Mouse (Mus musculus) naive thymus-derived CD4-positive, alpha-beta T cell, adult 2 months (primary cell): ENCODE results near the gene Mus81.

Source experiments
- DNase-seq: peaks from one replicate; pipeline ENCODE4 v3.0.0-alpha.2; 2011; ENCODE audit warnings: low read depth

Mus81 gene

GRCm38 (mm10) chr19:5471846-5472245, 16.4 kb downstream of the Mus81 start:
- DNase-seq: no peak

- peak; percentile 63 for DNase-seq
Observed at GRCm38 (mm10) chr19:5468374-5468773, 19.8 kb downstream of the Mus81 start, which contains the start of gene Ctsw. TSS of gene Ctsw (minus strand) at chr19:5468507.

GRCm38 (mm10) chr19:5466916-5467500, 21.2 kb downstream of the Mus81 start:
- no peak for DNase-seq

- DNase-seq: no peak
Observed at GRCm38 (mm10) chr19:5465037-5465436, 23.2 kb downstream of the Mus81 start.

DNA sequence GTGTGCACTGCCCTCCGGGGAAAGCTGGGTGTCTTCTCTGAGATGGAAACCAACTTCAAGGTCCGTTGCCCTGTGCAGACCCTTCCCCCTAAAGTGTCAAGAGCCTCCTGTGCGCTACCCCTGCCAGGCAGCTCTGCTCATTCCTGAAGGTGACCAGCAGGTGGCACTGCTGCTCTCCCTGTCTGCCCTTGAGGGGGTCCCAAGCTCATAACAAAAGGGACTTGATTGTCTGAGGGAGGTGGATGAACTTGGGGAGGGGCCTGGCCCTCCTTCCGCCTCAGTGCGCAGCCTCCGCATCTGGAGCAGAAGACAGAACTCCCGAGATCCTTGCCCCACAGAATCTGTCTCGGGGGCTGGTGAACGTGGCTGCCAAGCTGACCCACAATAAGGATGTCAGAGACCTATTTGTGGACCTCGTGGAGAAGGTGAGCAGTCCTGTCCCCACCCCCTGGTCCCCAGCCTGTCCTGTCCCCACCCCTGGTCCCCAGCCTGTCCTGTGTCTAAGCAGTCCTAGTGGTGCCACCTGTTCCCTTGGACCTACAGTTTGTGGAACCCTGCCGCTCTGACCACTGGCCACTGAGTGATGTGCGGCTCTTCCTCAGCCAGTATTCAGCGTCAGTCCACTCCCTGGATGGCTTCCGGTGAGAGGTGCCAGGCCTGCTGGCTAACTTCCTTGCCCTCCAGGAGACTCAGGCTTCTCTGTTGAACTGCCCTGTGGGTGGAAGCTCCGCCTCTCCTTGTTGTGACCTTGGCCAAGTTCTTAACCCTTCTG, 24.2 kb downstream of the Mus81 start:
- peak; percentile 73 for DNase-seq

- no peak for DNase-seq
Observed at GRCm38 (mm10) chr19:5463212-5463611, 25.0 kb downstream of the Mus81 start.

DNA sequence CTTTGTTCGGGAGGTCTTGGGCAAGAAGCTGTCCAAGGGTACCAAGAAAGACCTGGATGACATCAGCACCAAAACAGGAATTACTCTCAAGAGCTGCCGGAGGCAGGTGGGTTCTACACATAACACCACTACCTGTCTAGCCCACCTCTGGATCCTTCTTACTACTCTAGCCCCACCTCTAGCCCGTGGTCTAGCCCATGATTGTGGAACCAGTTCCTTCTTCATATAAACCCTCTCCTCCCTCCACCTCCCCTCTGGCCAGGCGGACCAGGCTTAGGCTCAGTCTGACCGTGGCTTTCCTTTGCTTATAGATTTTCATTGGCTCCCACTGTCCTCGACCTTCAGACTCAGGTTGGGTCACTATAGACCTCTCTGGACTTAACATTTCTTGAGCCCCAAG, 26.8 kb downstream of the Mus81 start:
- DNase-seq: no peak

DNA sequence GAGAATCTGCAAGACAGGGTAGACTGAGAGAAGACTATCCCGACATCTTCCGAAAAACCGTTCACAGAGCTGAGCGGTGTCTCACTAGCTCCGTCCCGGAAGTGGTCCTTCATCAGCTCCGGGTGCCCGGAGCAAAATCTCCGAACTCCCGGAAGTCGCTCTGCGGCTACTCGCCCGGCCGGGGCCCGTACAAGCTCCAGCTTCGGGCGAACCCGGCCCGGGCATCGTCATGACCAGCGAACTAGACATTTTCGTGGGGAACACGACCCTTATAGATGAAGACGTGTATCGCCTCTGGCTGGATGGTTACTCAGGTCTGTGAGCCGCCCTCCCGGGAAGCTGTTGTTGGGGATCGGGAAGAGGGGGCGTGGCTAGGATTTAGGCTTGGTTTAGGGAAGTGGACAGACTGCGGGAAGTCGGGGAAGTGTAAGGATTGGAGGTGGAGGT, 27.7 kb downstream of the Mus81 start, which contains the start of gene Fibp:
Gene Fibp, plus strand, starts transcription at position 151 of the 447 bp plus-strand sequence.
- peak; percentile 88 for DNase-seq

DNA sequence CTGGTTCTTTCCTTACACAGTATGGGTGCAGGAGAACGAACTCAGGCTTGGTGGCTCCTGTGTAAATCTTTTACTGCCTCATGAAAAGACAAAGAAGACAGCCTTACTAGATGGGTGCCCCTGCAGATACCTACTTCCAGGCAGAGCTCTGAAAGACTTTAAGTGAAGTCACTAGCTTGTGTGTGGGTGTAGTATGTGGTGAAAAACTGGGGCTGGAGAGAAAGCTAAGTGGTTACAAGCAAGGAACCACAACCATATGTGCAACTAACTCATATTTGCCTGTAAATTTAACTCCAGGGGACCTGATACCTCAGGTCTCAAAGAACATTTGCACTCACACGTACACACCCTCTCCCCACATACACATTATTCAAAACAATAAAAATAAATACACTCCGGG, 28.3 kb downstream of the Mus81 start:
- no peak for DNase-seq

GRCm38 (mm10) chr19:5459019-5459418, 29.2 kb downstream of the Mus81 start:
- no peak for DNase-seq

- no peak for DNase-seq
Observed at GRCm38 (mm10) chr19:5457746-5458442, 30.3 kb downstream of the Mus81 start, which contains the start of gene Ccdc85b. TSS of gene Ccdc85b (minus strand) at chr19:5457894.

GRCm38 (mm10) chr19:5456922-5457745, 31.1 kb downstream of the Mus81 start:
- peak; percentile 94 for DNase-seq

DNA sequence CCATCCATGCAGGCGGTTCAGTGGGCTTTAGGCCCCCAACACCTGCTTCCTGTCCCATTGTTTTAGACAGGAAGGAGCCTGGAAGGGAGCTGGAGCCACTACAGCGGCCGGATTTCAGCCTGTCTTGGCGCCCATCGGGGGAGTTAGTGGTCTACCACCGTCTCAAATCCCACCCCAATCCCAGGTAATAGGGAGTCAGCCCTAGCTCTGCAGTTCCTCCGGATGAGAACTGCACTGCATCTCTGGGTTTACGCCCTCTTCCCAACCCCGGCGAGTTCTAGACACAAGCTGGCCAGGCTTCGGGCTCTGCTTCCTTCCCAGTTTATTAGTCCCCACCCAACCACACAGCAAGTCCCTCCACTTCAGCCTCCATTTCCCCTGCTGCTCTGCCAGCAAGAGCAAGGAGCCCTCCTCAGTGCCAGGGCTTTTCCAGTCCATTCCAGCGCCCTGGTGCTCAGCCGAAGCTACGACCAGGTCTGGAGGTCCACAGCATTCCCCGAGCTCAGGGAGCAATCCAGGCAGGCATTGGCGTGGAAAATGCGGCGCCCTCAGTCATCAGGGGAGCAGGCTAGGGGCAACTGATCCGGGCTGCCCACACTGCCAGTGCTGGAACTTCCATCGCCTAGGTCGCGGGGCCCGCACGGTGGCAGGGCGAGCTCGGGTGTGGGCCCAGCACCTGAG, 31.8 kb downstream of the Mus81 start:
- no peak for DNase-seq

GRCm38 (mm10) chr19:5455568-5455967, 32.6 kb downstream of the Mus81 start:
- no peak for DNase-seq

DNA sequence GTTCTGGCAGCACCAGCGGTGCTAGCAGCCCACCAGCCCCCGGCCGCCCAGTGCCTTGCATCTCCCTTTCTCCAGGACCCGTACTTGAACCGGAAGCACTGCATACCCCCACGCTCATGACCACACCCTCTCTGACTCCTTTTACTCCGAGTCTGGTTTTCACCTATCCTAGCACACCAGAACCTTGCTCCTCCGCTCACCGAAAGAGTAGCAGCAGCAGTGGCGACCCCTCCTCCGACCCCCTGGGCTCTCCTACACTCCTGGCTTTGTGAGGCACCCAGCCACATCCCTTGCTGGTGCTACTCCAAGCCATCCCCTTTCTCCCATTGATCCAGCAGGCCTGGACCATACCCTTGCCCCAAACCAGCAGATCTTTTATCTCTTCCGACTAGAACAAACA, 33.2 kb downstream of the Mus81 start:
- no peak for DNase-seq

DNA sequence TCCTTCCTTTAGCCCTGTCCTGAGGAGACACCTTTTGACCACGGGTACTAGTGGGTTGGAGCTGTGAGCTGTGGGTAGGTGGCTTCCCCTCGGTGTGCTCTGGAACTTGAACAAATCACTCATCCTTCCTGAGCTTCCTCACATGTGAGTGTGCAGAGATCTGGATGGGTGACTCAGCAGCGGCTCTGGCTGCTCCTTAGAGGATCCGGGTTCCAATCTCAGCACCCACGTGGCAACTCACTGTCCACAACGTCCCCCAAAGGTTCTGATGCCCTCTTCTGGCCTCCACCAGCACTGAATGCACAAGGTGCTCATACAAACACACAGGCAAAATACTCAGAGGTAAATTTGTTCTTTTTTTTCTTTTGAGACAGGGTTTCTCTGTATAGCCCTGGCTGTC, 36.4 kb downstream of the Mus81 start:
- DNase-seq: no peak

GRCm38 (mm10) chr19:5449673-5450072, 38.5 kb downstream of the Mus81 start:
- DNase-seq: no peak

- DNase-seq: peak; percentile 47
Observed at GRCm38 (mm10) chr19:5448354-5449150, 39.6 kb downstream of the Mus81 start.

DNA sequence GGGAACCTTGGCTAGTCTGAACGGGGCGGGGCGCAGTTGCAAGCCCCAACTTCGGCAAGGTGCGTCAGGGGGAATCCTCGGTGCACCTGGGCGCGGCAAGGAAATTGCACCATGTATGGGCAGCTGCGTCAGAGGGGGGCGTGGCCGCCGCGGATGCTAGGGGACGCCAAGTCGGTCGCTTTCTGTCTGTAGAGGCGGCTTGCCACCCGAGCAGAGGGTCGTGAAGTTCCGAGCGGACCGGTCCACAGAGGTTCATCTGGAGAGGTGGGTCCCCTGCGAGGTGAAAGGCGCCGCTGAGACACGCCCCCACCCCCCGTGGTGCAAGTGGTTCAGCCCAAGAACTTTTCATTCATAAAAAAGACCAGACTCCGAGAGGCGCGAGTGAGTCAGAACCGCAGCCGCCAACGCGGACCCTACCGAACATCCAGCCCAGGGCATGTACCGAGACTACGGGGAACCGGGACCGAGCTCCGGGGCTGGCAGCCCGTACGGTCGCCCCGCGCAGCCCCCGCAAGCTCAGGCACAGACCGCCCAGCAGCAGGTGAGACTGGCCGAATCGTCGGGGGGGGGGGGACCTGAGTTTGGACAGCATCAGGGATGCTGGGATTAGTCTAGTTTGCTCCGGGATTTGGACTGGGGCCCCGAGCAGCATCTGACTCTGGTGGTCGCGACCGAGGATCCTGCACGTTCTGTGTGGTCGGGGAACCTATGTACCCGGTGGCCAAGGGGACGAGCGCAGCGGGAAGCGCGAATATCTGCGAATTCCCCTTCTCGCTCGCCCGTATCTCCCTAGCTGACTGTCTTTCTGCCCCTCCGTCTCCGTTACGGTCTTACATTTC, 40.5 kb downstream of the Mus81 start, which contains the start of gene Fosl1:
Gene Fosl1, plus strand, starts transcription at position 33 of the 839 bp plus-strand sequence.
- DNase-seq: peak; percentile 92
